Mouse (Mus musculus): Measurements from ENCODE around the gene Larp6. TPM values are rescaled to one million over a fixed set of nuclear protein-coding genes. Genes with fewer than 3 reads are reported as not detected.

Larp6 gene
- polyA plus RNA-seq (2014; fragmentation: Illumina TruSeq; extraction: RNeasy Lipid Tissue Mini Kit (QIAGEN cat#74804); ENCODE audit: low read depth, low replicate concordance): 0.71 TPM

DNA sequence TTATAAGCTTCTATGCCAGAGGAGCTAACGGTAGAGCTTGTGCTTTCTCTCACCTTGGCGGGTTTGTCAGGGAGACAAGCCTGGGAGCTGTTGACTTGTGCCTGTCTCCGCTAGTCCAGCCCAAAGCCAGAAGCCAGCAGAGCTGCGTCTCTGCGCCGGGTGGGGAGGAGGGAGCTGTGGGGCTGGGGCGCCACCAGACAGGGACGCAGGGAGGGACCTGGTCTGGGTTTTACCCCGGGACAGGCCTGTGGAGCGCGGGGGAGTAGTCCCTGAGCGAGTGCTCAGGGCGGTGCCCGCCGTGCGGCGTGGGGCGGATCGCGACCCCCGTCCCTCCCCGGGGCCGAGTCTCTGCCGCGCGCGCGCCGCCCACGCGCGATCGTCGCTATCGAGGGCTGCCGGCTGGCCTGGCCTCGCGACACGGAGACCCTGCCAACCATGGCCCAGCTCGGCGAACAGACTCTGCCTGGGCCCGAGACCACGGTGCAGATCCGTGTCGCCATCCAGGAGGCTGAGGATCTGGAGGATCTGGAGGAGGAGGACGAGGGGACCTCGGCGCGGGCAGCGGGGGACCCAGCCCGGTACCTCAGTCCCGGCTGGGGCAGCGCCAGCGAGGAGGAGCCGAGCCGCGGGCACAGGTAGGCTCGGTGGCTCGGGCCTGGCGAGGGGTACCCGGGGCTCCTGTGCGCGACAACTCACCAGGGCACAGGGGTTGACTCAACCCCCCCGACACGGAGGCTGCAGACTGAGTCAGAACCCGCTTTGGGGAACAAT lies at the start of gene Larp6:
Gene Larp6, plus strand, starts transcription at position 219 of the 771 bp plus-strand sequence.

DNA sequence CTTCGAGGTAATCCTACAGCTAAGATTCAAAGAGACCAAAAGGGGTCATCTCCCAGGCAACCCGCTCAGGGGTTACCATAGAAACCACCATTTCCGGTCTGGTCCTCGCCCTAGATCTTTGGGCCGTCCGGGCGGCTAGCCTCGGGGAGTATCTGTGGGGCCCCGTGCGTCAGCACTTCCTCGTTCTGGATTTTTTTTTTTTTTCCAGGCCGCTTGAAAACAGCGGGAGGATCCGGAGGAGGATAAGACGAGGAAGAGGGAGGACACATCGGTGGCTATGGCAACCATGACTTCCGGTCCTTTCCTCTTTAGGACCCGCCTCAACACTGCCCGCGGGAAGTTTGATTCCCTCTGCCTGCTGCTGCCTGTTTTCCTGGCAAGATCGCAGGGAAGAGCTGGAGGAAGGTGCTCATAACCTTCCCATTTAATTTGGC lies 24.9 kb upstream of the Larp6 start, which contains the start of gene Lrrc49:
Gene Lrrc49, minus strand, starts transcription at position 268 of the 434 bp plus-strand sequence.

Other genes with a start within 250 kb of the Larp6 start
- gene Thsd4, start 190.9 kb upstream of the Larp6 start, polyA plus RNA-seq (2014; fragmentation: Illumina TruSeq; extraction: RNeasy Lipid Tissue Mini Kit (QIAGEN cat#74804); ENCODE audit: low read depth, low replicate concordance): 2.7 TPM
- 4.3 TPM for gene Lrrc49, start 24.8 kb upstream of the Larp6 start, polyA plus RNA-seq (2014; fragmentation: Illumina TruSeq; extraction: RNeasy Lipid Tissue Mini Kit (QIAGEN cat#74804); ENCODE audit: low read depth, low replicate concordance)
- gene Uaca, start 81.6 kb downstream of the Larp6 start, polyA plus RNA-seq (2014; fragmentation: Illumina TruSeq; extraction: RNeasy Lipid Tissue Mini Kit (QIAGEN cat#74804); ENCODE audit: low read depth, low replicate concordance): 38.5 TPM

All from heart, adult 10 weeks (tissue).